Mouse (Mus musculus) heart, embryonic 16.5 days (tissue): ENCODE measurements at regions not wholly inside any gene's neighbourhood (a gene's known extent, or its start where the extent isn't known, plus 50 kb on each side); places are given as distances from the start of the nearest gene placed in this dataset.
A peak's percentile ranks its signal among the peaks of the same experiment; 100 is the strongest.

Experiments
- ATAC-seq: fragments of 200-750 bp; cut with Nextera tagmentation; replicated peaks from 2 replicates; pipeline ENCODE4 v1.8.0; 2017; ENCODE audit warnings: moderate number of reproducible peaks; ENCODE audit not compliant: insufficient read depth, low FRiP score; ENCODE audit errors: extremely low read depth
- H3K27ac ChIP-seq: fragments of 300-500 bp; sonication (generic); 2 replicates; pipeline ENCODE4 v1.5.1; 2014; ENCODE audit warnings: mild to moderate bottlenecking, low read length, control low read depth, moderate library complexity
- H3K27me3 ChIP-seq: fragments of 300-500 bp; sonication (generic); 2 replicates; pipeline ENCODE4 v1.6.1; 2014; ENCODE audit warnings: low read length, mixed read lengths; ENCODE audit not compliant: control insufficient read depth, insufficient read depth
- H3K36me3 ChIP-seq: fragments of 300-500 bp; sonication (generic); 2 replicates; pipeline ENCODE4 v1.6.1; 2014; ENCODE audit not compliant: control insufficient read depth, insufficient read depth
- H3K4me1 ChIP-seq: fragments of 300-500 bp; sonication (generic); 2 replicates; pipeline ENCODE4 v1.6.1; 2014; ENCODE audit warnings: low read length, mixed read lengths; ENCODE audit not compliant: control insufficient read depth, insufficient read depth
- H3K4me2 ChIP-seq: fragments of 300-500 bp; sonication (generic); 2 replicates; pipeline ENCODE4 v1.6.1; 2014; ENCODE audit warnings: low read depth, mild to moderate bottlenecking, control low read depth, low read length
- H3K4me3 ChIP-seq: fragments of 300-500 bp; sonication (generic); 2 replicates; pipeline ENCODE4 v1.5.1; 2014; ENCODE audit warnings: mild to moderate bottlenecking, control low read depth, low read length
- H3K9ac ChIP-seq: fragments of 300-500 bp; sonication (generic); 2 replicates; pipeline ENCODE4 v1.6.1; 2014; ENCODE audit warnings: low read length, control low read depth
- H3K9me3 ChIP-seq: fragments of 300-500 bp; sonication (generic); replicated peaks from 2 replicates; pipeline ENCODE4 v1.6.1; 2016; ENCODE audit warnings: low read length; ENCODE audit not compliant: control insufficient read depth
- WGBS: fragments of 180-500 bp; shearing (Covaris S2); extraction: QIAGEN DNeasy Blood & Tissue Kit; methylation state at CpG from one replicate; pipeline ENCODE4 v1.1.7; 2014; 5-methylcytosine and 5-hydroxymethylcytosine counted together

DNA sequence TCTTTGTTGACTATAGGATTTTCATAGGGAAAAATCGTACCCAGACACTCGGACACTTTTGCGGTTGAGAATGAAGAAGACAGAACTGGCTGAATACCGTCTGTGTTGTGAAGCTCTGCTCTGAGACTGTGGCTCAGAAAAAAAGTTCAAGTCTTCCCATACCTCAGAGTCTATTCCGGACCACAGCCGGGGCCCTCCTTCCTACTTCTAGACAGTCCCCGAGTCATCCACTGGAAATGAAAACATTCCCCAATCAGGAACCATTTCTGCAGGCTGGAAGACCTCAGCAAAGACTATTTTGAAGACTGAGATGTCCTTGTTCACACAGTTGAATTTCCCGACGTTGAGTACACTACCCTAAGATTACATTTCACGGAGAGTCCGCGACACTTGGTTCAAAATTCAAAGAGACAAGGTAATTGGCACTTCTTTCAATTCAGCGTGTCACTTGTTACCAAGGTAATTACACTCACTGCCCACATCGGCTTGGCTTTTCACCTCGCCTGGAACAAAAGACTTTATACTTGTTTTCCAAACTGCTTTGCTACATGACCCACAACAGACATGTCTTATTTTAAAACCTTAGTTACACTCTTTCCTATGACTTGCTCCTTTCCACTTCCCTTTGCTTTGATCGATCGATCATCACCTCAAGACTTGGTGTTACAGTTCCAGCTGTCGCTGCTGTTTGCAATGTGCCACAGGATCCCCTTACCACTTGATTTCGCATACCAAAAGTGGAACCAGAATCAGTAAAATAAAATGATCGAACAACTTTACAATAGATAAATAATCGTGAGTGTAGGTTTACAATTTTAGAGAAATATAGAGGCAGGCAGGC lies 219.2 kb upstream of the Pcsk5 start:
- Histone ChIP-seq H3K9me3 (no peaks in the 10 kb centered on the region), H3K4me2 (no peak overlapping the region), H3K4me3 (no peak overlapping the region), H3K27ac (no peak overlapping the region), H3K4me1 (peaks cover 4% of the 10 kb centered on the region; the same call in 1 of the 2 replicates), H3K9ac (no peak overlapping the region), H3K27me3 (no peaks in the 10 kb centered on the region), H3K36me3 (no peaks in the 10 kb centered on the region)
- 81% methylated on average over 21 of the region's 21 CpGs for WGBS
- ATAC-seq = no peak

DNA sequence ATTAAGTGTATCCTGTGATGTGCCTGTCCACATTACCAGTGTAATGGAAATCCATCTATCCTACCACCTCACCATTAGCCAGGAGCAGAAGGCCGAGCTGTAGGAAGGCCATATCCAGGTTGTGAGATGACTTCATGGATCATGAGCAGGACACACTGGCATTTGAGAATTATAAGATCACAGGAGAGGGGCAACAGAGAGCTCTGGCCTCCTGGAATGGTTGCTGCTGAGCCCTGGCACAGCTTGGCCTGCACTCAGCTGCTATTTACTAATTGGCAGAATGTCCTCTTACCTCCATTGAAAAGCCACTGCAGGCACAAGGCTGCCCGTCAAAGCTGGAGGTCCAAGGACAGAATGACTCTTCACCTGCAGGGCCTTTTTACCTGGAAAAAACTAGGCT lies 212.9 kb upstream of the Pcsk5 start:
- no peak overlapping the region for H3K4me2 ChIP-seq
- H3K27ac ChIP-seq = no peak overlapping the region
- ATAC-seq = no peak
- H3K36me3 ChIP-seq = no peaks in the 10 kb centered on the region
- H3K27me3 ChIP-seq = no peaks in the 10 kb centered on the region
- whole genome bisulfite sequencing = 81% methylated on average over 2 of the region's 2 CpGs
- no peaks in the 10 kb centered on the region for H3K9me3 ChIP-seq
- H3K4me1 ChIP-seq = peaks cover 3% of the 10 kb centered on the region; the same call in 1 of the 2 replicates
- no peak overlapping the region for H3K4me3 ChIP-seq
- H3K9ac ChIP-seq = no peak overlapping the region

DNA sequence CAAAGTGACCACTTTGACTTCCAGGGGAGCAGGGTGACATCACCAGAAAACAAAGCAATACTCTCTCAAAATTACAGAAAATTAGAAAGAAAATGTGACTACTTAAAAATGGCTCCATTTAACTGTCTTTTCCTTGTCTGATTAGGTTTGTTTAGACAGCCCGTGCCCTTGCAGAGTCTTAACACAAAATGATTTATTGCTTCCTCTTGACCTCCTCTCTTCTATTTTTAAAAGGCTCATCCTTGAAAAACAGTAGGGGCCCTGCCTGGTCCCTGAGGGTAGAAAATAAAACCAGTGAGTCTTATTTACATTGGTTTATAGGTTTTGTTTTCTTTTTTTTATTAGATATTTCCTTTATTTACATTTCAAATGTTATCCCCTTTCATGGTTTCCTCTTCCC lies 196.8 kb upstream of the Pcsk5 start:
- H3K36me3 ChIP-seq = no peaks in the 10 kb centered on the region
- no peak overlapping the region for H3K27ac ChIP-seq
- 41% methylated on average over 1 of the region's 1 CpGs for WGBS
- H3K4me3 ChIP-seq = no peak overlapping the region
- ATAC-seq = no peak
- no peaks in the 10 kb centered on the region for H3K27me3 ChIP-seq
- no peaks in the 10 kb centered on the region for H3K4me1 ChIP-seq
- H3K4me2 ChIP-seq = no peak overlapping the region
- no peak overlapping the region for H3K9ac ChIP-seq
- no peaks in the 10 kb centered on the region for H3K9me3 ChIP-seq

DNA sequence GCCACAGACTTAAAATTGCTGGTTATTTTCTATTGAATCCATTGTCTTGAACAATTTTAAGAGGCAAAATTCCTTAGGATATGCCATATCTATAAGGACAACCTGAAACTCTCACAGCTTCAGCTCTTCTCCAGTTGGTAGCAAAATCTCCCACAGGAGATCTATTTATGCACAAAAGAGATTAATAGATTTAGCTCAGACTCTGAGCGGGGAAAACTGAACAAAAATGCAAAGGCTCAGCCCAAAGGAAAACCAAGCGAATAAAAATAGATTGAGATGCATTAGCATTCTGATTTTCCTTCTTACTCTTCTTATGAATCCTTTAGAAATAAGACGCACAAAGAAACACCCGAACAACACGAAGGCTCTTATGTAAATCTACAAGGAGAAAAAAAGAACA lies 196.2 kb upstream of the Pcsk5 start:
- 90% methylated on average over 5 of the region's 5 CpGs for WGBS
- no peak for ATAC-seq

DNA sequence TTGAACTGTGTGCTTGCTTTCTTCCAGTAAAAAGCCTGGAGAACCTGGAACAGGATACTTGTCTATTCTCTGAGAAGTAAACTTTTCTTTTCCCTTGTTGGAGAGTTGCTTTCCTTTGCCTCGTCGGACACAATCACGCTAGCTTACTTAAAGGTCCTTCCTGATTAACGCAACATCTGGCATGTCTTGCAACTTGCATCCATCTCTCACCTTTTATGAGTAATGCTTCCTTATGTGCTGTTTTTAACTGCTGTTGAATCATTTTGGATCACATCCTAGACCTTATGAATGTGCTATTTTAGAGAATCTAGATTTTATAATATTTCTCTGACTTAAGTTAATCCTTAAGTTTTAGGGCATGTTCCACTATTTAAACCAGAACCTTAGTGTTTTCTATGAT lies 188.4 kb upstream of the Pcsk5 start:
- ATAC-seq = no peak
- Histone ChIP-seq H3K9ac (no peak overlapping the region), H3K4me2 (no peak overlapping the region), H3K27ac (no peak overlapping the region), H3K4me3 (no peak overlapping the region), H3K4me1 (no peaks in the 10 kb centered on the region), H3K27me3 (no peaks in the 10 kb centered on the region), H3K36me3 (no peaks in the 10 kb centered on the region), H3K9me3 (no peaks in the 10 kb centered on the region)
- 74% methylated on average over 4 of the region's 4 CpGs for WGBS

More for the DNA sequence above, 196.2 kb upstream of the Pcsk5 start:
- H3K4me2 ChIP-seq = no peak overlapping the region
- H3K9me3 ChIP-seq = no peaks in the 10 kb centered on the region
- no peak overlapping the region for H3K27ac ChIP-seq
- no peaks in the 10 kb centered on the region for H3K4me1 ChIP-seq
- no peaks in the 10 kb centered on the region for H3K27me3 ChIP-seq
- no peak overlapping the region for H3K4me3 ChIP-seq
- H3K9ac ChIP-seq = no peak overlapping the region
- no peaks in the 10 kb centered on the region for H3K36me3 ChIP-seq

DNA sequence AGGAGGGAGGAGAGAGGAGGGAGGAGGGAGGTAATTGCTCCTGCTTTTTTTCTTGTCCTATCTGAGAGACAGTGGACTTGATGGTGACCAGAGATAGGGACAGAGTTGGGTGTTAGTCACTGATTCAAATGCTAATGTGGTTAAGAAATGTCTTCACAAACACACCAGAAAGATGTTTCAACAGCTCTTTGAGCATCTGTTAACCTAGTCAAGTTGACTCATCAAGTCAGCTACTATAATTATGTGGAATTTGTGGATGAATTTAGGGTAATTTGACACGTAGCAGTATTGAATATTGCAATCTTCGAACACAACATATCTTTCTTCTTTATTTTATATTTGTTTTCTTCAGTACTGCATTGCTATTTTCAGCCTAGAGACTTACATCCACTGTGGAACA lies 182.9 kb upstream of the Pcsk5 start:
- no peak overlapping the region for H3K4me3 ChIP-seq

DNA sequence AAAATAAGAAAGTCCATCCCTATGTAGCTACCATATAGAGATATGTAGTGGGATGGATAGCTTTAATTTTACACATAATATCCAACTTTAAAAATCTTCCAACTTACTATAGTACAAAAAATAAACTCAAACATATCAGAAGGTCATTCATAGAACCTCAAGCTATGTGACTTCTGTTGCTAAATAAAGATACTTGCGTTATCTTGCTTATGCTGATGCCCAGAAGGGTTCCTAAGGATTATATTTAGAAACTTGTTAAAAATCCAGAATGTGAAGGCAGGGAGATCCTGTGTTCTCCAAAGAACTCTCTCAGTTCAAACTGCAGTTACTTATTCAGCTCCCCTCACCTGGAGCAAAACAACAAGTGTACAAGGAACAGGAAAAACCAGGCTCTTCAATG lies 177.9 kb upstream of the Pcsk5 start:
- Histone ChIP-seq H3K9me3 (no peaks in the 10 kb centered on the region), H3K27me3 (no peaks in the 10 kb centered on the region), H3K36me3 (no peaks in the 10 kb centered on the region), H3K4me3 (no peak overlapping the region), H3K4me2 (no peak overlapping the region), H3K27ac (peak overlapping the region; percentile 71), H3K4me1 (peaks cover 6% of the 10 kb centered on the region), H3K9ac (no peak overlapping the region)
- 34% methylated on average over 1 of the region's 1 CpGs for WGBS
- 0 out of 2 replicates have a peak, but pooled peaks have one; percentile 63 for ATAC-seq

More for the DNA sequence above, 182.9 kb upstream of the Pcsk5 start:
- no peaks in the 10 kb centered on the region for H3K27me3 ChIP-seq
- H3K27ac ChIP-seq = no peak overlapping the region
- 79% methylated on average over 2 of the region's 2 CpGs for whole genome bisulfite sequencing
- no peak overlapping the region for H3K9ac ChIP-seq
- no peaks in the 10 kb centered on the region for H3K36me3 ChIP-seq
- no peak overlapping the region for H3K4me2 ChIP-seq
- H3K4me1 ChIP-seq = peaks cover 3% of the 10 kb centered on the region; the same call in 1 of the 2 replicates
- no peak for ATAC-seq
- no peaks in the 10 kb centered on the region for H3K9me3 ChIP-seq

DNA sequence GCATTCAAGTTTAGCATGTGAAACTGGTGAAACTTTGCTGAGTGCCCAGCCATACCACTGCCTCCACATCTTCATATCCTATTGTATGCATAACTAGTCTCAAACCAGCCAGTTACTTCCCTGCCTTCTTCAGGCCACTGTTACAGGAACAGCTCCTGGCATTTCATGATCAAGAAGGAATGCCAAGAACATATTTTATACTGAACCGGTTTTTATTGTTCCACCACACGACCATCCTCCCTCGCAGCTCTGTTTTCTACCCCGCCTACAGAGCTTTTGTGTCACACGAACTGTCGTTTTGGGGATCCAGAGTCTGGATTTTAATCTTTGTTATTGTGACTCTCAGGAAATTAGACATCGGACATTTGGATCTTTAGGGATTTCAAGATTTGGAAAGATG lies 174.6 kb upstream of the Pcsk5 start:
- WGBS = 81% methylated on average over 7 of the region's 7 CpGs
- no peak for ATAC-seq
- no peak overlapping the region for H3K4me2 ChIP-seq
- no peaks in the 10 kb centered on the region for H3K36me3 ChIP-seq
- no peaks in the 10 kb centered on the region for H3K27me3 ChIP-seq
- no peak overlapping the region for H3K4me3 ChIP-seq
- no peak overlapping the region for H3K27ac ChIP-seq
- no peaks in the 10 kb centered on the region for H3K9me3 ChIP-seq
- peaks cover 6% of the 10 kb centered on the region for H3K4me1 ChIP-seq
- no peak overlapping the region for H3K9ac ChIP-seq

DNA sequence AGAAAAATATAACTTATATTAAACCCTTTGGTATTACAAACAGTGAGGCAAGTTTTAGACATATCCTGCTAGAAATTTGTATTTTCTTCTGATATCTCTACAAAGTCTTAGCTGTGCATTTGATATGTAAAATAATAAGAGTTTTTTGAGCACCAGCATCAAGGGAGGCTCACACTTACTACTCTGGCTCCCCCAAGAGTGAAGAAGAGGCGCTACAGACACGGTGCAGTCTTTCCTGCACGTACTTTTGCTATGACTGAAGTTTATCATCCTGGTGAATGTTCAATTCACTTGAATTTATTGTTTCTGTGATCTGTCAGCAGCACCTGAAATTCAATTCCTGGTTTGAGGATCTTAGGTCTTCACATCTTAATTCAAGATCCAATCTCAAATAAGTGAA lies 160.1 kb upstream of the Pcsk5 start:
- H3K4me1 ChIP-seq = no peaks in the 10 kb centered on the region
- no peak overlapping the region for H3K27ac ChIP-seq
- WGBS = 87% methylated on average over 3 of the region's 3 CpGs
- ATAC-seq = no peak
- H3K4me2 ChIP-seq = no peak overlapping the region
- no peaks in the 10 kb centered on the region for H3K27me3 ChIP-seq
- no peak overlapping the region for H3K9ac ChIP-seq
- H3K36me3 ChIP-seq = no peaks in the 10 kb centered on the region
- no peak overlapping the region for H3K4me3 ChIP-seq
- 0 out of 2 replicates have a peak, but pooled peaks cover 3% of the 10 kb centered on the region for H3K9me3 ChIP-seq
